Mouse (Mus musculus) liver, adult 10 weeks (tissue): ENCODE data around the gene Sel1l3. TPM values are rescaled to one million over a fixed set of nuclear protein-coding genes. Genes with fewer than 3 reads are reported as not detected.

Experiments used
- polyA plus RNA-seq: library from polyadenylated mRNA; stranded (reverse); fragments of 350-450 nt; fragmentation: Illumina TruSeq; extraction: RNeasy Lipid Tissue Mini Kit (QIAGEN cat#74804); gene quantifications from one replicate; pipeline ENCODE4 v1.2.3, GENCODE M21; 2014; ENCODE audit warnings: low read depth, low replicate concordance

Sel1l3 gene
- 3.1 TPM for polyA plus RNA-seq

DNA sequence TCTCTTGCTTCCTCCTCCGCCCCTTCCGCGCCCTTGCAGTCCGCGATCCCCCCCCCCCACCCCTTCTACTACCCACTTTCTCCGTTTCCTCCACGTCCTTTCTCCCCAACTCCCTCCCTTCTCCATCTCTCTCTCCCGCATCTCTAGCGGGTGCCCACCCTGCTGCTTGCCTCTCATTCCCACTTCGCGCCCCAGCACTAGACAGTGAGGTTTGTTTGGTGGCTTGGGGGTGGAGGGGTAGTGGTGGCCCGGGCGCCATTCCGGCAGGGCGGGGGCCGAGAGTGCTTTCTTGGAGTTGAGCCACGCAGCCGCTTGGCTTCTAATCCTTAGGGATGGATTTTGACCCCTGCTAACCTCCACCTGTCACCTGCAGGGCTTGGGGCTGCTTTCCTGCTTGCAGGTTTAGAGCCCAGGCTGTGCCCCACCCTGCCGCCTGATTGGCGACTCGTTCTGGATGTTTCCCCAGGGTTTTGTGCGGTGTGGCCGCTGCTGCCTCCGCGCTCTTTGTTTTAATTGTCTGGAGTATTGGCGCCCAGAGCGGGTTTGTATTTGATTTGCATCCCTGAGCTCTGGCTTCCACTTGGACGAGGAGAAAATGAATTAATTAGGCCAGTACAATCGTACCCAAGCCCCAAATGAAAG, at the start of gene Sel1l3:
Sel1l3 (minus strand) TSS at position 217 of the 642 bp plus-strand sequence.

Other genes starting within 250 kb of the Sel1l3 start
- 1.5 TPM for gene Slc34a2, start 175.8 kb downstream of the Sel1l3 start, polyA plus RNA-seq
- gene Smim20, start 53.2 kb upstream of the Sel1l3 start, polyA plus RNA-seq, result 13.6 TPM